8 mouse cellular contexts compared by ENCODE assay signal in genomic region chr7:36697118-36697855, GRCm38 (mm10). TPM values are rescaled to one million over a fixed set of nuclear protein-coding genes. Genes with fewer than 3 reads are reported as not detected.
DNase-seq lines count a peak whose midpoint lies in the region; ATAC-seq lines count a peak whose summit lies in the region.

No protein-coding gene starts in this region.

- peaks cover 9% of the 10 kb centered on the region; the same call in 1 of the 2 replicates for H3K27me3 ChIP-seq in hindbrain, embryonic 16.5 days (replicated peaks; ENCODE audit: control insufficient read depth, insufficient read depth, low read length)
- H3K27me3 ChIP-seq in liver, embryonic 15.5 days: peaks cover 91% of the 10 kb centered on the region
- H3K27me3 ChIP-seq in neural tube, embryonic 13.5 days: peaks cover 29% of the 10 kb centered on the region

- H3K4me2 ChIP-seq in hindbrain, embryonic 16.5 days (ENCODE audit: low read length): peak overlapping the region; percentile 92
- peak overlapping the region; percentile 69 for H3K4me2 ChIP-seq in liver, embryonic 15.5 days
- H3K4me2 ChIP-seq in neural tube, embryonic 13.5 days: peak overlapping the region; percentile 93

- peak overlapping the region; percentile 86 for H3K9ac ChIP-seq in hindbrain, embryonic 16.5 days (ENCODE audit: low read depth, low read length)
- H3K9ac ChIP-seq in liver, embryonic 15.5 days: no peak overlapping the region
- peak overlapping the region; percentile 95 for H3K9ac ChIP-seq in neural tube, embryonic 13.5 days

- H3K4me3 ChIP-seq in hindbrain, embryonic 16.5 days (ENCODE audit: low read length): peak overlapping the region; percentile 83
- H3K4me3 ChIP-seq in liver, embryonic 15.5 days (replicated peaks): peak overlapping the region; percentile 57
- H3K4me3 ChIP-seq in neural tube, embryonic 13.5 days: peak overlapping the region; percentile 81

- no peaks in the 10 kb centered on the region for H3K36me3 ChIP-seq in hindbrain, embryonic 16.5 days (ENCODE audit: control insufficient read depth, insufficient read depth, low read length)
- H3K36me3 ChIP-seq in liver, embryonic 15.5 days (replicated peaks): no peaks in the 10 kb centered on the region
- peaks cover under 1% of the 10 kb centered on the region; the same call in 1 of the 2 replicates for H3K36me3 ChIP-seq in neural tube, embryonic 13.5 days

- H3K27ac ChIP-seq in hindbrain, embryonic 16.5 days (ENCODE audit: low read depth, low read length): peak overlapping the region; percentile 92
- H3K27ac ChIP-seq in liver, embryonic 15.5 days (replicated peaks): 0 out of 2 replicates have a peak overlapping the region, but pooled peaks have one; percentile 9
- peak overlapping the region; percentile 98 for H3K27ac ChIP-seq in neural tube, embryonic 13.5 days (replicated peaks)

- peak; percentile 85 for ATAC-seq in hindbrain, embryonic 16.5 days
- peak; percentile 70 for ATAC-seq in liver, embryonic 15.5 days (ENCODE audit: insufficient read depth)
- peak; percentile 79 for ATAC-seq in neural tube, embryonic 13.5 days (ENCODE audit: low read depth)

- DNase-seq in ovary, adult 18-20 months (ENCODE audit: low spot score): peak; percentile 55
- DNase-seq in ovary, postnatal 10 days (ENCODE audit: low spot score): no peak
- peak; percentile 76 to 78 for DNase-seq in cerebellum, postnatal 10 days
- DNase-seq in gastrocnemius, postnatal 10 days: peak; percentile 70
- no peak for DNase-seq in spleen, adult 12 weeks (ENCODE audit: low spot score)

- peaks cover 28% of the 10 kb centered on the region for H3K4me1 ChIP-seq in hindbrain, embryonic 16.5 days (ENCODE audit: control insufficient read depth, insufficient read depth, low read depth, low read length)
- H3K4me1 ChIP-seq in liver, embryonic 15.5 days (replicated peaks): peaks cover 11% of the 10 kb centered on the region
- peaks cover 67% of the 10 kb centered on the region for H3K4me1 ChIP-seq in neural tube, embryonic 13.5 days (replicated peaks)

- no peaks in the 10 kb centered on the region for H3K9me3 ChIP-seq in hindbrain, embryonic 16.5 days (ENCODE audit: control insufficient read depth, low read length)
- no peaks in the 10 kb centered on the region for H3K9me3 ChIP-seq in liver, embryonic 15.5 days (replicated peaks)
- H3K9me3 ChIP-seq in neural tube, embryonic 13.5 days: no peaks in the 10 kb centered on the region

- under 1% methylated on average over 25 of the region's 62 CpGs for WGBS in hindbrain, embryonic 16.5 days
- 0% methylated on average over 14 of the region's 62 CpGs for WGBS in liver, embryonic 15.5 days (ENCODE audit: insufficient replicate concordance)
- 0% methylated on average over 42 of the region's 62 CpGs for WGBS in neural tube, embryonic 13.5 days

RNA-seq across cellular contexts. Expression of gene Tshz3, which starts 0.6 kb away (rescaled TPM):
- total RNA-seq in gastrocnemius, postnatal 10 days (2021): 10 to 100 TPM in 1 of 2 experiments, 1 to 10 TPM in 1; 7.8 to 11.0 TPM
- polyA plus RNA-seq in hindbrain, embryonic 16.5 days (2015; fragmentation: Nextera tagmentation; extraction: Ambion mirVana): 26.4 and 33.7 TPM in 2 replicates
- polyA plus RNA-seq in liver, embryonic 15.5 days (2015; fragmentation: Nextera tagmentation; extraction: Ambion mirVana): 0.51 and 0.61 TPM in 2 replicates
- 43.1 and 44.9 TPM in 2 replicates for polyA plus RNA-seq in neural tube, embryonic 13.5 days (2015; fragmentation: Nextera tagmentation; extraction: Ambion mirVana)

Comparison
In these comparisons a context has a peak if more than half of its experiments do, and no peak if none do; other contexts are left out.
1. DNase-seq: peak in ovary, adult 18-20 months (single experiment), cerebellum, postnatal 10 days (2 of 2) and gastrocnemius, postnatal 10 days (single experiment); none in ovary, postnatal 10 days (single experiment) and spleen, adult 12 weeks (single experiment).
2. H3K27ac ChIP-seq: peak in every context shown above with its lines; median percentile 98 in neural tube, embryonic 13.5 days; 92 in hindbrain, embryonic 16.5 days; 9 in liver, embryonic 15.5 days.
3. RNA of gene Tshz3, which starts 0.6 kb away (polyA plus RNA-seq): 43.1 to 44.9 TPM in neural tube, embryonic 13.5 days and 26.4 to 33.7 TPM in hindbrain, embryonic 16.5 days; 0.51 to 0.61 TPM in liver, embryonic 15.5 days; every median in the first group is over 10 times any median in the second.
4. Peak in every context shown above with its lines, with median percentiles within 50 percentile points of each other: ATAC-seq, H3K4me2 ChIP-seq and H3K4me3 ChIP-seq.